Mouse (Mus musculus): ENCODE data around the gene Noxo1. TPM values are rescaled to one million over a fixed set of nuclear protein-coding genes. Genes with fewer than 3 reads are reported as not detected.

Noxo1 gene
- total RNA-seq, 2 experiments from 2014 or later, result 2.7 to 3.0 TPM

- DNase-seq (ENCODE audit: extremely low spot score in 1 of 2, low spot score in 1 of 2), result peak in 1 of 2 experiments; percentile 66
Observed at GRCm38 (mm10) chr17:24676187-24676586, 19.8 kb upstream of the Noxo1 start.

GRCm38 (mm10) chr17:24676877-24677276 lies 19.2 kb upstream of the Noxo1 start:
- DNase-seq (ENCODE audit: extremely low spot score in 1 of 2, low spot score in 1 of 2), result no peak

GRCm38 (mm10) chr17:24677500-24678080 lies 18.4 kb upstream of the Noxo1 start:
- DNase-seq (ENCODE audit: extremely low spot score in 1 of 2, low spot score in 1 of 2), result no peak

GRCm38 (mm10) chr17:24686514-24686913 lies 9.5 kb upstream of the Noxo1 start:
- no peak for DNase-seq (ENCODE audit: extremely low spot score in 1 of 2, low spot score in 1 of 2)

GRCm38 (mm10) chr17:24687146-24687595 lies 8.9 kb upstream of the Noxo1 start:
- no peak for DNase-seq (ENCODE audit: extremely low spot score in 1 of 2, low spot score in 1 of 2)

GRCm38 (mm10) chr17:24687599-24687998 lies 8.4 kb upstream of the Noxo1 start:
- DNase-seq (ENCODE audit: extremely low spot score in 1 of 2, low spot score in 1 of 2), result no peak

GRCm38 (mm10) chr17:24689251-24690081 lies 6.6 kb upstream of the Noxo1 start, which contains the start of gene Syngr3:
TSS of gene Syngr3 (minus strand) at chr17:24689955.
- peak; percentile 49 to 50 for DNase-seq (ENCODE audit: extremely low spot score in 1 of 2, low spot score in 1 of 2)

- no peak for DNase-seq (ENCODE audit: extremely low spot score in 1 of 2, low spot score in 1 of 2)
Observed at GRCm38 (mm10) chr17:24692385-24692784, 3.6 kb upstream of the Noxo1 start.

GRCm38 (mm10) chr17:24695326-24696010 lies 566 bp upstream of the Noxo1 start:
- DNase-seq (ENCODE audit: extremely low spot score in 1 of 2, low spot score in 1 of 2), result no peak

GRCm38 (mm10) chr17:24697985-24698384 lies 2.0 kb downstream of the Noxo1 start:
- DNase-seq (ENCODE audit: extremely low spot score in 1 of 2, low spot score in 1 of 2), result no peak

- no peak for DNase-seq (ENCODE audit: extremely low spot score in 1 of 2, low spot score in 1 of 2)
Observed at GRCm38 (mm10) chr17:24698715-24699114, 2.7 kb downstream of the Noxo1 start.

GRCm38 (mm10) chr17:24699473-24699872 lies 3.4 kb downstream of the Noxo1 start:
- DNase-seq (ENCODE audit: extremely low spot score in 1 of 2, low spot score in 1 of 2), result no peak

- no peak for DNase-seq (ENCODE audit: extremely low spot score in 1 of 2, low spot score in 1 of 2)
Observed at GRCm38 (mm10) chr17:24701251-24701650, 5.2 kb downstream of the Noxo1 start.

- DNase-seq (ENCODE audit: extremely low spot score in 1 of 2, low spot score in 1 of 2), result no peak
Observed at GRCm38 (mm10) chr17:24705821-24706220, 9.8 kb downstream of the Noxo1 start.

GRCm38 (mm10) chr17:24706982-24707800 lies 11.2 kb downstream of the Noxo1 start, which contains the start of gene Tbl3:
TSS of gene Tbl3 (minus strand) at chr17:24707660.
- peak; percentile 94 for DNase-seq (ENCODE audit: extremely low spot score in 1 of 2, low spot score in 1 of 2)

GRCm38 (mm10) chr17:24707801-24708425 lies 11.9 kb downstream of the Noxo1 start:
- DNase-seq (ENCODE audit: extremely low spot score in 1 of 2, low spot score in 1 of 2), result no peak

GRCm38 (mm10) chr17:24708646-24709045 lies 12.6 kb downstream of the Noxo1 start:
- no peak for DNase-seq (ENCODE audit: extremely low spot score in 1 of 2, low spot score in 1 of 2)

GRCm38 (mm10) chr17:24715556-24715955 lies 19.5 kb downstream of the Noxo1 start:
- no peak for DNase-seq (ENCODE audit: extremely low spot score in 1 of 2, low spot score in 1 of 2)

GRCm38 (mm10) chr17:24716166-24716682 lies 20.2 kb downstream of the Noxo1 start:
- DNase-seq (ENCODE audit: extremely low spot score in 1 of 2, low spot score in 1 of 2), result no peak

GRCm38 (mm10) chr17:24717943-24718342 lies 21.9 kb downstream of the Noxo1 start, which contains the start of the genes Rnf151 and Rps2:
TSS of gene Rnf151 (minus strand) at chr17:24718063.
TSS of gene Rps2 (plus strand) at chr17:24718116.
- no peak for DNase-seq (ENCODE audit: extremely low spot score in 1 of 2, low spot score in 1 of 2)

All from layer of hippocampus, postnatal 25 days (tissue).